Mouse (Mus musculus) olfactory bulb, adult 2 months (tissue): ENCODE results near the gene Slc2a9. TPM values are rescaled to one million over a fixed set of nuclear protein-coding genes. Genes with fewer than 3 reads are reported as not detected.

Experiments
- H3K27ac ChIP-seq: fragments of 200-500 bp; 2 replicates; pipeline ENCODE4 v1.5.1; 2012; ENCODE audit warnings: low read depth, low read length; ENCODE audit not compliant: insufficient read depth
- H3K4me1 ChIP-seq: fragments of 200-500 bp; 2 replicates; pipeline ENCODE4 v1.6.1; 2012; ENCODE audit warnings: low read length; ENCODE audit not compliant: control insufficient read depth, insufficient read depth
- H3K4me3 ChIP-seq: fragments of 200-500 bp; 2 replicates; pipeline ENCODE4 v1.5.1; 2012; ENCODE audit warnings: mild to moderate bottlenecking, low read depth, low read length, moderate library complexity; ENCODE audit not compliant: insufficient read depth
- CTCF ChIP-seq: fragments of 200-500 bp; IDR thresholded peaks from 2 replicates; pipeline ENCODE4 v1.5.1; 2012; ENCODE audit warnings: low read depth, mild to moderate bottlenecking, low read length, moderate library complexity; ENCODE audit not compliant: insufficient read depth
- POLR2A ChIP-seq: fragments of 200-500 bp; IDR thresholded peaks from 2 replicates; pipeline ENCODE4 v1.6.1; 2012; ENCODE audit warnings: mild to moderate bottlenecking, low read depth, low read length, moderate library complexity; ENCODE audit not compliant: insufficient read depth
- WGBS: fragments of 180-500 bp; shearing (Covaris S2); methylation state at CpG from one replicate; pipeline ENCODE4 v1.1.7; 2018; 5-methylcytosine and 5-hydroxymethylcytosine counted together
- polyA plus RNA-seq: library from polyadenylated mRNA; stranded (reverse); fragments of >200 nt; gene quantifications from 2 replicates; pipeline ENCODE4 v1.2.4, GENCODE M21; 2012; ENCODE audit warnings: low replicate concordance; ENCODE audit not compliant: missing spikeins, insufficient read depth, insufficient read length

The Slc2a9 gene
- polyA plus RNA-seq, 1 experiment = not detected

DNA sequence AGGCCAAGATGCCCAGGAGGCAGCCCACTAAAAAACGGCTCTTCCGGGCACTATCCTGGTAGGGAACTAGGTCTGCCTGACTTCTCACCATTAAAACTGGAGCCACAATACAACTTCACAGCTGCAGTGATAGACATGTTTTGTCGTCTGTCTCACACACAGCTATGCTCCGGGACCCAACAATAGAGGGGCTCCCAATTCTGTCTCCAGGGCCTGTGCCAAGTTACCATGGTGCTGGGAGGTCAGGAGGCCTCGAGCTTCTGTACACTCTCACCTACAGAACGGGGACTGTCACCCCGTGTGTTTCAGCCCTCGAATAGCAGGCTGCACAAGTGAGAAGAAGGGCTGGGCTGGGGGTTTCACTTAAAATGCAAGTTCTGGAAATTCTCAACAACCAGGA, 35.6 kb upstream of the Slc2a9 start:
- Histone ChIP-seq H3K27ac (no peak overlapping the region), H3K4me1 (0 out of 2 replicates have a peak, but pooled peaks cover 8% of the 10 kb centered on the region), H3K4me3 (no peak overlapping the region)
- 26% methylated on average over 8 of the region's 8 CpGs for WGBS
- TF ChIP-seq POLR2A = no peak
- no peak for TF ChIP-seq CTCF

DNA sequence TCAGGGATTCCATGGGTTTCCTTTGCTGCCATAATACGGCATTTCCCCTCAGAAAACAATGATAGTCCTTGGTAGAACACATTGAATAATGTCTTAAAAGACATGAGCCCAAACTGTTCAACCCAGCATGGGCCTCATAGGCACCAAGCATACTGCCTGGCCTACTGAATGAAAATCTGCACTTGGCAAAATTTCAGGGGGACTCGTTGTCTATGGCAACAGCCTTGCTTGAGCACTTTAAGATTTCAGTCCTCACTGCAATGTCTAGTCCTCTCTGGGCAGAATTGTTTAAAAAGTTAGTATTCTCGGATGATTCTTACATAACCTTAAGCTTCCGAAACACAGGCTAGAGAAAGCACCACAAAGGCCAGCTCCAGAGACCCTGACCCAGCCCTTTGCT, 34.9 kb upstream of the Slc2a9 start:
- Histone ChIP-seq H3K4me3 (no peak overlapping the region), H3K4me1 (0 out of 2 replicates have a peak, but pooled peaks cover 9% of the 10 kb centered on the region), H3K27ac (no peak overlapping the region)
- no peak for TF ChIP-seq CTCF
- 50% methylated on average over 4 of the region's 4 CpGs for WGBS

DNA sequence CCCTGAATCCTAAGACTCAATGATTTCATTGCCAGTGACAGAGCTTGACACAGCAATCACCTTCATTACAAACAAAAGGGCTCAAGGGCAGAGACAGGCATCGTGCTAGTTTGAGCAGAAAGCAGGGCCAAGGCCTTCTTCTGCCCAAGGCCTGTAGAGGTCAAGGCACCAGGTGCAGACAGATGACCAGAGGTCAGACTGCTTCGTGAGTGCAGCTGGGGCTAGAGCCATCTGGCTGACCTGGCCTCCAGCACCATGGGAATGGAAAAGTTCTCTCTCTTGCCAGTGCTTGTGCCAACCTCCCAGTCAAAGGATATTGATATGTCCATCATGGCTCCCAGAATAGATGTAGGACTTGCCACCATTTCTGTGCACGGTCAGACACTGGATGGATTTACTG, 33.9 kb upstream of the Slc2a9 start:
- peaks cover 19% of the 10 kb centered on the region for H3K4me1 ChIP-seq
- 69% methylated on average over 3 of the region's 3 CpGs for WGBS
- TF ChIP-seq POLR2A = no peak
- TF ChIP-seq CTCF = no peak
- no peak overlapping the region for H3K4me3 ChIP-seq
- no peak overlapping the region for H3K27ac ChIP-seq

DNA sequence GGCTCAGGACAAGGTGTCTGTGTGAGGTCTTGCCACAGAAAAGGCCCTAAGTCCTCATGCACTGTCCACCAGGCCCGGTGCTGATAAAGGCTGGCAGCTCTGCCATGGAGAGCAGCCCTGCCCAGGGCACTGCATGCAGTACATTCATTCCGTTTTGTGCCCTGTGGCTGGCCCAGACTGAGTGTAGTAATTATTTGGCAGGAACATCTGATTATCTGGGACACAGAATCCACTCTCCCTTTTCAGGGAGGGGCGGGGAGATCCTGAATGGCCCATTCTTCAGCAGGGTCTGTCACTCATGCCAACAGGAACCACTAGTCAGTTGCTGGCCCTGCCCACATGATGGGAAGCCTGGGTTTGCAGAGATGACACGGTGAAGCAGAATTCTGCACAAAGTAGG, 29.1 kb upstream of the Slc2a9 start:
- no peak overlapping the region for H3K4me3 ChIP-seq
- WGBS = 18% methylated on average over 4 of the region's 4 CpGs
- peaks cover 13% of the 10 kb centered on the region for H3K4me1 ChIP-seq
- H3K27ac ChIP-seq = peak overlapping the region; percentile 48
- TF ChIP-seq POLR2A = no peak
- TF ChIP-seq CTCF = no peak

DNA sequence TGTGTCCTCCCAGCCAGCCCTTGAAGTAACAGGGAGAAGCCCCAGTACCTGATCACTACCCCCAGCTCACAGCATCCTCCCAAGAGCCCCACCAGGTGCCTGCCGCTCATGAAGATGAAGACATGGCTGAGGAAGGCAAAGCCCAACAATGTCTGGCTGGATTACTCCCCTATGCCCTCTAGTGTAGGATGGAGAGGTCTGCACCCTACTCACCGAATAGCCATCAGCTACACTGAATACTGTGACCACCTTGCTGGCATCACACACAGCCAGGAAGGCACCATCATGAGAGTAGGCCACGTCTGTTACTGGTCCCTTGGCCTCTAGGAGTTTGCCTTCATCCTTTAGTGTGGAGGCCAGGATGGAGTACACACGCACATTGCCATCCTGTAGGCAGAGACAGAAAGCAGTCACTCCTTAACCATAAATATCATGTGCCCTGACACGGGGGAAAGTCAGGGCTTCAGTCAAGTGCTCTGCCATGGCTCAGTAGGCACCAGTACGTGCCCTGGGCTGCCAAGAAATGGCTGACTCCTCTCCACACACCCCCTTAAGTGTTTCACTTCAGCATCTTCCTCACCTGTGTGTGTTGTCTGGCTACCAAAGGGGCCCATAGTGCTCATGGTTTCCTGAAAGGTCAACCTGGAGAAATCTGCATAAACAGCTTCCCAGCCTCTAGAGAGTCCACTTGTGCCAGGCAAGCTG, 26.9 kb upstream of the Slc2a9 start:
- Histone ChIP-seq H3K27ac (no peak overlapping the region), H3K4me3 (no peak overlapping the region), H3K4me1 (peaks cover 13% of the 10 kb centered on the region)
- TF ChIP-seq POLR2A (no peak), CTCF (0 out of 2 replicates have a peak, but pooled peaks have one; percentile 20)
- WGBS = 70% methylated on average over 6 of the region's 6 CpGs

DNA sequence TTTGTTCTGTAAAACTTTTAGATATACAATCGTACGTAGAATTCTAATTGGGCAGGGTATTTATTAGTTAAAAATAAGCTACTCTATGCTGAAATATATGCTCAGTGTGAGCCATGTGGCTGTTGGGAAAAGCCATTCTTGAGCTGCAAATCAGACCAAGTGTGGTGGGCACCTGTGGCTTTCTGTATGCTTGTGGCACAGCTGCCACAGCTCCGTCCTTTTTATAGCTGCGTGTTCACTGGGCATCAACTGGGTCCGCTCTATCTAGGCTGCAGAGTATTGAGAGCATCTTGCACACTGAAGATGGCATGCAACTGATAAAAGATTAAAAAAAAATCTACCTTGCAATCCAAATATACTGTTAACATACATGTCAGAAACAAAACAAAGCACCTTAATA, 20.0 kb upstream of the Slc2a9 start:
- TF ChIP-seq POLR2A = no peak
- TF ChIP-seq CTCF = no peak
- Histone ChIP-seq H3K27ac (no peak overlapping the region), H3K4me1 (no peaks in the 10 kb centered on the region), H3K4me3 (no peak overlapping the region)
- 73% methylated on average over 5 of the region's 5 CpGs for WGBS

DNA sequence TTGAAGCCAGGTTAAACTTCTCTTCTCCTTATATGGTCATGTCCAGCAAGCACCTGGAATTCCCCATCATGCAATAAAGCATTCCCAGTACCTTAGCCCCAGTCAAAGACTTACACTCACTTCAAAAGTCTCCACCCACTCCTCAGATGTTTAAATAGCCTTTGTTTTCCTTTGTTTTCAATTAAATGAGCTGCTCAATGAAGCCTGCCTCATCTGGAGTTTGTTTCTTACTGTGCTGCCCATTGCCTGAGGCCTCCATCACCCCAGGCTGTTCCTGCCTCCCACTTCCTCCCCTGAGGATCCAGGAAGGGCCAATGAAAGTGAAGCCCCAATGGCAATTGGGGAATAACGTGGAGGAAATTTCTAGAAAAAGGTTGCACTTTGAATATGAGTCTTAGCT, 17.9 kb upstream of the Slc2a9 start:
- no peak overlapping the region for H3K4me3 ChIP-seq
- peaks cover 4% of the 10 kb centered on the region; the same call in 1 of the 2 replicates for H3K4me1 ChIP-seq
- H3K27ac ChIP-seq = no peak overlapping the region
- 53% methylated on average over 1 of the region's 1 CpGs for WGBS
- TF ChIP-seq POLR2A = no peak
- TF ChIP-seq CTCF = no peak

DNA sequence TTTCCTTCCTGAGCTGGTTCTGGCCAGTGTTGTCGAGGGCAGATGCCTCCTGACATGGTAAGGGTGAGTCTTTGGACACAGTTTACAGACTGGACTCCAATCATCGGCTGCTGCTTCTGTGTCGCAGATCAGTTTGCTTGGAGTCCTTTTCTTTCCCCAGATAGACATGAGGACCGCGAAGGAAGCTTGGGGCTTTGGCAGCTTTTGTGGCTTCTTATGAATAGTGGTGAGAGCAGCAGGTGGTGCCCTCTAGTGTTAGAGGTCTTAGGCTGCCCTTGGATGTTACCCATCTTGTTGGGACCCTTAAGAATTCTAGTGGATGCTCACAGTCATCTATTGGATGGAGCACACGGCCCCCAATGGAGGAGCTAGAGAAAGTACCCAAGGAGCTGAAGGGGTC, 13.3 kb upstream of the Slc2a9 start:
- 31% methylated on average over 6 of the region's 6 CpGs for WGBS
- Histone ChIP-seq H3K4me3 (no peak overlapping the region), H3K27ac (no peak overlapping the region), H3K4me1 (peaks cover 16% of the 10 kb centered on the region)
- TF ChIP-seq CTCF = no peak
- TF ChIP-seq POLR2A = no peak

DNA sequence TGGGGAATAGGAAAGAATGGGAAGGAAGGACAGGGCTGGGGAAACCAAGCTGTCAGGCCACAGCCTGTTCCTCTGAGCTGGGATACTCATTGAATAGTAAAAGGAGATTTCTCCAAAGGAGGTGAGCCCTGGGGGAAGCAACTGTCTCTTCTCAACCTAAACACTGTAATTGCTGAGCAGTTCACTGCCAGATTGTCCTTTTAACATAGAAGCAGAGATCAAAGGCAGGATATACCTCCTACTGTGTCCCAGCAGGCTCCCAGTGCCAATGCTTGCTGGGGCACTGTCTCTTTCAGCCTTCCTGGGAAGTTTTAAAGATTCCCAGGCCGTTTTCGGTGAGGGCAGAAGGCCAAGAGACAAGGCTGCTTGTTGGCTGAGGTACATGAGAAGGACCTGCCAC, 10.0 kb upstream of the Slc2a9 start:
- TF ChIP-seq POLR2A (no peak), CTCF (no peak)
- H3K4me1 ChIP-seq = peaks cover 16% of the 10 kb centered on the region
- H3K4me3 ChIP-seq = no peak overlapping the region
- H3K27ac ChIP-seq = no peak overlapping the region; the same call in 1 of the 2 replicates
- 24% methylated on average over 2 of the region's 2 CpGs for WGBS
